Mouse (Mus musculus): ENCODE measurements around the gene Tacr2.

The Tacr2 gene

GRCm38 (mm10) chr10:62239270-62239669 is 13.0 kb upstream of the Tacr2 start:
- DNase-seq (ENCODE audit: low spot score in 2 of 2) = no peak

- no peak for DNase-seq (ENCODE audit: low spot score in 2 of 2)
Measured at GRCm38 (mm10) chr10:62242358-62242757, 9.9 kb upstream of the Tacr2 start.

GRCm38 (mm10) chr10:62242896-62243295 is 9.3 kb upstream of the Tacr2 start:
- peak; percentile 43 to 75 for DNase-seq (ENCODE audit: low spot score in 2 of 2)

DNA sequence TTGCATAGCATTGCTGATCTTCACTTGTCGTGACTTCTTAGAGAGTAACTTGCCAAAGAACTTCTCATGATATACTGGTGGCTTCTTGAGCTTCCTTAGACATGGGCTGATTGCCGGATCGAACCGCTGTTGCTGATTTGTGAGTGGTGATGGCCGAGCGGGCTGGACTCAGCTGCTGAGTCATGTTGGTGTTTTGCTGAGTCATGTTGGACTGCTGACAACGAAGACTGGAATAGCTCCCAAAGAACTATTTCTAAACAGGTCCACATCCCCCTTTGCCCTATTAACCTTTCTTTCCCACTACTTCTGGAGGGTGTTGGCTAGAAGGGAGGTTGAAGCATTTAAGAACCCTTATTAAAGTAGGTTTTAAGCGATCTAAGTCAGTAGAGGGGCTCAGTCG is 8.2 kb upstream of the Tacr2 start:
- no peak for DNase-seq (ENCODE audit: low spot score in 2 of 2)

- no peak for DNase-seq (ENCODE audit: low spot score in 2 of 2)
Measured at GRCm38 (mm10) chr10:62247156-62247555, 5.1 kb upstream of the Tacr2 start.

DNA sequence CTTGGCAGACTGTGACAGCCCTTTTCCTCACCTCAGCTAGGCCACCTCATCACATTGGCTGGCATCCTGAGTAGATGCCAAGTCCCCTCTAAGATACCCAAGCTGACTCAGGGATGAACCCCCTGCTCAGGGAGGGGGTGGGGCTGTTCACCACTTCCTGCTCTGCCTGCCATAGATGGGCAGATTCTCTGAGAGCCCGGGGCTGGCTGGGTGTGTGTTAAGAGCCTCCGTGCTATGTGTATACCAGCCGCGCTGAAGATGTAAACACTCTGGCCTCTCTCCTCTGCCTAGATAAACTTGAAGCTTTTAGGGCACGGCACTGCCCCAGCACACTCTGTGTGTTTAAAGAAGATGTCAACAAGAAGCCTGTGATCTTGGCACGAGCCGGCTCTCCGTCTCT is 4.4 kb upstream of the Tacr2 start:
- DNase-seq (ENCODE audit: low spot score in 2 of 2) = no peak

DNA sequence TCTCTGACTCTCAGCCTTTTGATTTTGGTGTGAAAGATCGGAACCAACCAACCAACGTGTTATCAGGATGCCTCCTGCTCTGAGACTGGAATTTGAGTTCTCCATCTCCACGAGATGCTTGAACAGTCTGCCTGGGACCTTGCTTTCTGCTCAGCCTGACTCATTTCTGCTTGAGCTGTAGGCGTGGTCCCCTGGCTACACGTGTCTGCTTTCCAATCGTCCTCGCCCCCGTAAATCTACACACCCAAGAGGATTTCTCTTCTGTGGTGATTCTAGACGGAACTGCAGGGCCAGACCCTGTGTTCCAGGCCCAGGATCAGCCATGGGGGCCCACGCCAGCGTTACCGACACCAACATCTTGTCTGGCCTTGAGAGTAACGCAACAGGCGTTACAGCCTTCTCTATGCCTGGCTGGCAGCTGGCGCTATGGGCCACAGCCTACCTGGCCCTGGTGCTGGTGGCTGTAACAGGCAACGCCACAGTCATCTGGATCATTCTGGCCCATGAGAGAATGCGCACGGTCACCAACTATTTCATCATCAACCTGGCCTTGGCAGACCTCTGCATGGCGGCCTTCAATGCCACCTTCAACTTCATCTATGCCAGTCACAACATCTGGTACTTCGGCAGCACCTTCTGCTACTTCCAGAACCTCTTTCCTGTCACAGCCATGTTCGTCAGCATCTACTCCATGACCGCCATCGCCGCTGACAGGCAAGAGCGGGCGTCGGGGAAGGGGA is 428 bp downstream of the Tacr2 start:
- no peak for DNase-seq (ENCODE audit: low spot score in 2 of 2)

DNA sequence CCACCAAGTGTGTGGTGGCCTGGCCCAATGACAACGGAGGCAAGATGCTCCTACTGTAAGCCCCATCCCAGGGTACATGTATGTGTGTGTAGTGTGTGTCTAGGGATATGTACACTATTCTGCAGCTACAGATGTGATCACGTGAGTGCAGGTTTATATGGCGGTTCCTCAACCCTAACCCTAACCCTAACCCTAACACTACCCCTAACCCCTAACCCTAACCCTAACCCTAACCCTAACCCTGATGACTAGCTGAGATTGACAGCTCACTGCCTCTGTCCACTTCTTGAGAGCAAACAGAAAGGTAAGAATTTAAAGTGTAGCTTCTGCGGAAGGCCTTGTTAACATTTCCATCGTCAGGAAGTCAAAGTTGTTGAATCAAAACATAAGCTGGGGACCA is 6.1 kb downstream of the Tacr2 start:
- no peak for DNase-seq (ENCODE audit: low spot score in 2 of 2)

- DNase-seq (ENCODE audit: low spot score in 2 of 2) = peak; percentile 70 to 87
Measured at GRCm38 (mm10) chr10:62261115-62261886, 9.1 kb downstream of the Tacr2 start.

DNA sequence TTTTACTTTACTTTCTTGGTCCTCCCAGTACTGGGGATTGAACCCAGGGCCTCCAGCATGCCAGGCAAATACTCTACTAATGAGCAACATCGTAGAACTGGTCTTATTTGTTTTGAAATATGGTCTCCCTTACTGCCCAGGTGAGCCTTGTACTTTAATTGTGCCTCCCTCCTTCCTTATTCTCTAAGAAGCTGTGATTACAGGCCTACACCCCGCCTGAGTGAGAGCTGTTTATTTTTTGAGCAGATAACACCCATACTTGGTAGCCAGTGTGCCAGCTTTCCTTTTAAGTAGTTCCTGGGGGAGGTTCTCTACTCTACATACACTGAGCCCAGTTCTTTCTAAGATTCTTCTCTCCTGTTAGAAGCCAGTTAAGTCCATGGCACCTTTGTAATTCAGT is 12.1 kb downstream of the Tacr2 start:
- DNase-seq (ENCODE audit: low spot score in 2 of 2) = no peak

DNA sequence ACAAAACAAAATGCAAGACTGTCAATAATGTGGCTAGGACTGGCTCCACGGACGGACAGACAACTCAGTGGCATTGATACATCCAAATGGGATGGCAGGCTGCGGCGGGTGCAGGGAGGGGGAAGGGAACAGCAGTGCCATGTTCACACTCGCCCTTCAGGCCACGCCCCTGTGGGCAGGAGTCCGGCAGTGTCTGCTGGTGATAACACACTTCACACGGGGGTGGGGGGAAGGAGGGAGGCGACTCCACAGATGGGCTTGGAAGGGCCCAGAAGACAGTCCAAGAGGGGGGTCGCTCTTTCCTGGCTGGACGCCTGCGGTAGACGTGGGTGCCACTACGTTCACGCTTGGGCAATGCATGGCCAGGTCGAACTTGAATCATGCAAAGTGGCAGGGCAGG is 17.0 kb downstream of the Tacr2 start:
- DNase-seq (ENCODE audit: low spot score in 2 of 2) = no peak

- DNase-seq (ENCODE audit: low spot score in 2 of 2) = peak; percentile 83 to 95
Measured at GRCm38 (mm10) chr10:62275235-62275634, 23.0 kb downstream of the Tacr2 start.

DNA sequence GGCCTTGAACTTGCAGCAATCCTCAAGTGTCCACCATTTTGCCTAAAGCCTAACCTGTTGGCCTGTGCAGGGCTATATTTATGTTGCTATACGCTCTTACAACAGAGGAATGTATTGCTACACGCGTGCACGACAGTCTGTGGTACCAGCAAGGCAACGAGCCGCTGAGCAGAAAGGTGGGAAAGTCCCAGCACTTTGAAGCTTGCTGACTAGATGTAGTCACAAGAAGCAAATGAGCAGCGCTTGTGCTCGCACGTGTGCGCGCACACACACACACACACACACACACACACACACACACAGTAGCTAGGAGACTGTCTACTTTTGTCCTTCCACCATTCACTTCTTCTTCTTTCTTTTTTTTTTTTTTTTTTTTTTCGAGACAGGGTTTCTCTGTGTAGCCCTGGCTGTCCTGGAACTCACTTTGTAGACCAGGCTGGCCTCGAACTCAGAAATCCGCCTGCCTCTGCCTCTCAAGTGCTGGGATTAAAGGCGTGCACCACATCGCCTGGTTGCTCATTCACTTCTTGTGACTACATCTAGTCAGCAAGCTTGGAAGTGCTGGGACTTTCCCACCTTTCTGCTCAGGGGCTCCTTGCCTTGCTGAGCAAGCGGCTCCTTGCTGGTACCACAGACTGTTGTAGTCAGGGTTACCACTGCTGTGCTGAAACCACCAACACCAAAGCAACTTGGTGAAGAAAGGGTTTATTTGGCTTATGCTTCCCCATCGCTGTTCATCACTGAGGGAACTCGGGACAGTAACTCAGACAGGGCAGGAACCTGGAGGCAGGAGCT is 25.5 kb downstream of the Tacr2 start:
- no peak for DNase-seq (ENCODE audit: low spot score in 2 of 2)

DNA sequence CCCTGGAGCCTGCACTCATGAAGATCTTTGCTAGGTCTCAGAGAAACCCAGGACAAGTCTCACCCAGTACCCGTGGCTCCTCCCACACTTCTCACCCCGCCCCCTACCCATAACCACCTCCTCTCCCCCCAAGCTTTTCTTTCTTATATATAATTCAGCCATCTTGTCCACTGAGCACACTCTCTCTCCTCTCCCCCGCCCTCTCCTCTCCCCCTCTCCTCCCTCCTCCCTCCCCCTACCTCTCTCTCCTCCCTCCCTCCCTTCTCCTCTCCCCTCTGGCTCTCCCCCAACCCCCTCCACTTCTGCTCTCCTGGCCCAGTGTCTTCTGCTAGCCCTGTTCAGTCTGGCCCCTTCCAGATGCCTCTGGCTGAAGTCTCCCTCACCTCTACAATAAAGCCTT is 26.8 kb downstream of the Tacr2 start:
- DNase-seq (ENCODE audit: low spot score in 2 of 2) = no peak

DNA sequence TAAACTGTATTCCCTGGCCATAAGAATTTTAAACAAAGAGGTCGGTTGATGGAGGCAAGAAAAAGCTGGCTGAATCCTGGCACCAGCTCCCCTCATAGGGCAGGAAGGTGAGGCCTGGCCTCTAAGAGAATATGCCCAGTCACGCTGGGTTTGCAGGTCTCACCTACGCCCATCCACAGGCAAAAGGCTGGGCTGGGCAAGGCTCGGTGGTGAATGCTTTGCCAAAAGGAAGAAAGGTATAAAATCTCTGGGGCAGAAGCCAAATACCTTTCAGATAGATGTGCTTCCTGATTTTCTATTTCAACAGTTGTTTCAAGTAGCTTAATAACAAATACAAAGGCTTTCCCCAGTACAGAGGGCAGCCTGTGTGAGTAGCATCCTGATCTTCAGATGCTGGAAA is 27.4 kb downstream of the Tacr2 start:
- DNase-seq (ENCODE audit: low spot score in 2 of 2) = no peak

GRCm38 (mm10) chr10:62282782-62283181 is 30.5 kb downstream of the Tacr2 start:
- no peak for DNase-seq (ENCODE audit: low spot score in 2 of 2)

- no peak for DNase-seq (ENCODE audit: low spot score in 2 of 2)
Measured at GRCm38 (mm10) chr10:62283206-62283792, 31.1 kb downstream of the Tacr2 start.

DNA sequence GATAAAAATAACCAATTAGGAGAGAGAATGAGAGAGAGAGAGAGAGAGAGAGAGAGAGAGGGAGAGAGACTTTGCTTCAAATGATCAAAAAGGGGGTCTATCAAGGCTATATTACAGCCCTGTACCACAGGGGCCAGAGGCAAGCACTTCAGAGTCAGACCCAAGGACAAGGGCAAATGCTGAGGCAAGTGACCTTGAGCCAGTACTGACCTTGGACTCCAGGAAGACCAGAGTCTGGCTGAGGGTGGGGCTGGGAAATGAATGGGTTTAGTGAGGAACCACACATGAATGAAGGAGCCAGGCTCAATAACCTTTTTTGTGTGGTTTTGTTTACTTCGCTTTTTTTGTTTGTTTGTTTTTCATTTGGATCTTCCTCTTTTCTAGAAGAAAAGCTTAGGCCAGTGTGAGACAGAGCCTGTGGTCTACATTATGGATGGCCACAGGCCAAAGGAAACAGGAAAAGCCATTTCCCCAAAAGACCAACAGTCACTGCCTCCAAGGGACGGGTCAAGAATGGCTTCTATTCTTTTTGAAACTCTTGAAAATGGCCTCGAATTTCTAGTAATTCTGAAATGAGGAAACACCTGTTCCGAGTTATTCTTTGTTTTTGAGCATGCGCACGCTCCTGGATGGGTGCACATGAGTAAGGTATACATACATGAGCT is 35.4 kb downstream of the Tacr2 start:
- DNase-seq (ENCODE audit: low spot score in 2 of 2) = no peak

DNA sequence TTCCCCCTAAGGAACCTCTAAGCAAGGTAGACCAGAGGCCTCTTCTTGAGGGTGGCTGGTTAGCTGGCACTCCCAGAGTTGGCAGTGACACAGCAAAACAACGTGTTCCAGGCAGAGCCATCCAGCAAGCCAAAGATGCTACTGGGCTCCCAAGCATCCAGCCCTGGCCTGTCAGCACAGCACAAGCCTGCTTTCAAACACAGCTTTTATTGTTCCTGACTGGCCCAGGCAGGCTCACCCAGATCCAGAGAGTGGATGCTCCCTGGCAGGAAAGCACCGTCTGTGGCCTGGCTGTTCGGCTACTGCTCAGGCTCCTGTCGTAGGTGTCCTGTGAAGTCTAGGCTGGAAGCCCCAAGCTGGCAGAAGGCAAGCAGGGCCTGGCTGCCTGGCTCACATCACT is 41.9 kb downstream of the Tacr2 start:
- DNase-seq (ENCODE audit: low spot score in 2 of 2) = no peak

GRCm38 (mm10) chr10:62296086-62296872 is 44.0 kb downstream of the Tacr2 start:
- DNase-seq (ENCODE audit: low spot score in 2 of 2) = no peak
